Mouse (Mus musculus) CD4-positive, CD25-positive, alpha-beta regulatory T cell, adult 2 months (primary cell): ENCODE data around the gene Ccpg1.

ENCODE experiments used
- DNase-seq: peaks from one replicate; pipeline ENCODE4 v3.0.0-alpha.2; 2012; ENCODE audit warnings: low read depth, low spot score

Ccpg1 gene

DNA sequence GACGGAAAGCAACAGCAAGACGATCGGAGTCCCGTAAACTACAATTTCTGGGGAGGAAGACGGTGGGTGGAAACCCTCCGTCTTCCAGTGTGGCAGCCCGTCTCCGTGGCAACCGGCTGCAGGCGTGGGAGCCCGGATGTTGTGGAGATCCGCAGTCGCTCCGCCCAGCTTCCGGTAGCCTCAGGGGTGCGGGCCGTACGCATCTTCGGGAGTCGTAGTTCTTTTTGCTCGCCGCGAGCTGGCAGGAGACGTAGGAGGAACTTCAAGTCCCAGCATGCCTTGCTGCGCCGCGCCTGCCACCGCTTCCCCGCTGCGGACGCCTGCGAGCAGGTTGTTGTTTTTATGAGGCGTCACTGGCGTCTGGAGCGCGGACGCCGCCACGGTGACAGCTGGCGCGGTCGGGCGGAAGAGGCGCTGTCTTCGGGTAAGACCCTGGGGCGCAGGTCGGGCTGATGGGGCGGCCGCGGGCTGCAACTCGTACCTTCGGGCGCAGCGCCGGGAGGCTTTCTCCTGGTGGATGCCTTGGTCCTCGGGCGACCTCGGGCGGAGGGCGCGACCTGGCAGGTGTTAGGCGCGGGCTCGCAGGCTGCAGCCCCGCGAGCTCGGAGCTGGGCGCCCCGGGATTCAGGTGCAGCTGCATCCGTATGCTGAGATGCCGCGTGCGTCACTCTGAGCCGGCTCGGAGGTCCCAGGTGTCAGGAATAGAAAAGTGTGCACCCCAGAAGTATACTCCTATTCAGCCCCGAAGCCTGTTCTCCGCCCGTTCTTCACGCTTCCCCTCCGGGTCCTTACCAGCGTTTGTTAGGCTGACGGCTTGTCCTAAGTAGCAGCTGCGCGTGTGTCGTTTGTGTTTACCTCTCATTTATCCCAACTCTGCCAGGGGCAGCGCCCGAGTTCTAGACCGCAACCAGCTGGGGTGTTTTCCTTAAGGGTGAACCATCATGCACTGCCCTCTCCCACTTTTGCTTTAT is at the start of gene Ccpg1, which contains the start of gene Ccpg1os:
Gene Ccpg1, plus strand, starts transcription at position 180 of the 971 bp plus-strand sequence.
Gene Ccpg1os, minus strand, starts transcription at position 133 of the 971 bp plus-strand sequence.
- peak; percentile 99 for DNase-seq

DNA sequence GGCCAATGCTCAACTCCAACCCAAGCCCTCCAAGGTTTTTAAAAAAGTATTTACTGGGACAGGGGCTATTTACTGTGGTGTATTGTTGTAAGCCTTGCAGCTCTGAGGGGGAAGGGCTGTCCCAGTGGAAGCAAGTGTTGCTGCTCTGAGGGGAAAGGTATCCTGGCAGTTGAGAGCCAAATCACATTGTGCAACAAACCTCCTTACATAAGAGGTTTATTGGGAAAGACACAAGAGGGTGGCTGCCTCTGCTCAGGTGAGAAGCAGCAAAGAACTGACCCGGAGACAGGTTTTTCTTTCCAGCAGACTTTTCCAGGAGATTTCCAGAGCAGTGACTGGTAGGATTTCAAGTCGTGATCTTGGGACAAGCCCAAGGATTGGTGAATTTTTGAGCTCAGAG is 48.9 kb upstream of the Ccpg1 start:
- DNase-seq, result no peak

DNA sequence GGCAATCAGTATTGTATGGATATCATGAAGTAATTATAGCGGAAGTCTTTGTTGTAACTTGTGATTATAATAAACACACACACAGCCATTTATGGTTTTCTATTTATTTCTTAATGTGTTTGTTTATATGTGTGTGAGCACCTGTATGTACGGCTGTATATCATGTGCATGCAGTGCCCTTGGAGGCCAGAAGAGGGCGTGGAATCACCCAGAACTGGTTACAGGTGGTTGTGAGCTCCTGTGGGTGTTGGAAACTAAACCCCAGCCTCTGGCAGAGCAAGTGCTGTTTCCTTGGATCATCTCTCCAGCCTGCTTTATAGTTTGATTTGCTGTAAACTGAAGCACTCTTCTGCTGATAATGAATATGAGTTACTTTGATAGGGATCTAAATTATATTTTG is 41.8 kb upstream of the Ccpg1 start:
- DNase-seq, result peak; percentile 36

DNA sequence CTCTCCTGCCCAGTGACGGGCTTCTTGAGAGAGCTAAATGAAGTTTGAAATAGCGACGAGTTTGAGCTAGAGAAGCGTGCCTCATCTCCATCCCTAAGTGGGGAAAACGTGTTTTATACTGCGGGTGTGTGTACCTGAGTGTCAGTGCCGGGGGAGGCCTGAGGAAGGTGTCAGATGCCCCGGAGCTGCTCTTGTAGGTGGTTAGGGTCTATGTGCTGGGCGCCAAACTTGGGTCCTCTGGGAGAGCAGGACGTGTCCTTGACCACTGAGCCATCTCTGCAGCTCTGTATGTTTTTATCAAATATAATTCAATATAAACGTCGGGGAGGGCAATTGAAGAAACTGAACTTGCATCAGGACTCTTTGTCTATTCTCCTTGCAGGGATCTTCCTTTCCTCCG is 40.9 kb upstream of the Ccpg1 start:
- no peak for DNase-seq

- DNase-seq, result no peak
Measured at GRCm38 (mm10) chr9:72947010-72947409, 38.2 kb upstream of the Ccpg1 start.

GRCm38 (mm10) chr9:72949572-72949971 is 35.7 kb upstream of the Ccpg1 start:
- no peak for DNase-seq

DNA sequence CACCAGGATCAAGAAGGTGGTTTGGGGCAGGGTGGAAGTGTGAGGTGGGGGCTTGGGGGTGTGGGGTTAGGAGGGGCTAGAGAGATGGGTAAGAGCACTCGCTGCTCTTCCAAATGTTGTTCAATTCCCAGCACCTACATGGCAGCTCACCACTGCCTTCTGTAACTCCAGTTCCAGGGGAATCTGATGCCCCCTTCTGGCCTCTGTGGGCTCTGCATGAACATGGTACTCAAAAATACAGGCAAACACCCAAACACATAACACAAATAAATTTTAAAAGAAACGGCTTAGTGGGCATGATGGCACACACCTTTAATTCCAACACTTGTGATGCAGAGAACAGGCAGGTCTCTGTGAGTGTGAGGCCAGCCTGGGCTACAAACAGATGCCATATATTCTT is 30.5 kb upstream of the Ccpg1 start:
- peak; percentile 57 for DNase-seq

DNA sequence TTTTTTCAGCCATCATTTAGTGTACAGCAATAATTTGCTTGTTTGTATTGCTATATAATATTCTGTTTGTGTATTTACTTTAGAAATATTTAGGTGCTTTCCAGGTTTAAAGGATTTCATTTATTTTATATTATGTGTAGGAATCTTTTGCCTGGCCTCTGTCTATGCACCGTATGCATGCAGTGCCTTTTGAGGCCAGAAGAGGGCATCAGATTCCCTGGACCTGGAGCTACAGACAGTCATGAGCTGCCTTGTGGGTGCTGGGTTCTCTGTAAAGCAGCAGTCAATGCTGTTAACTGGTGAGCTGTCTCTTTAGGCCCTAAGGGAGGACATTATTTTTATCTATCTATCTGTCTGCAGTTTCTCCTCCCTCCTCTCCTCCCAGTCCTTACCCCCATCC is 29.7 kb upstream of the Ccpg1 start:
- peak; percentile 84 for DNase-seq

DNA sequence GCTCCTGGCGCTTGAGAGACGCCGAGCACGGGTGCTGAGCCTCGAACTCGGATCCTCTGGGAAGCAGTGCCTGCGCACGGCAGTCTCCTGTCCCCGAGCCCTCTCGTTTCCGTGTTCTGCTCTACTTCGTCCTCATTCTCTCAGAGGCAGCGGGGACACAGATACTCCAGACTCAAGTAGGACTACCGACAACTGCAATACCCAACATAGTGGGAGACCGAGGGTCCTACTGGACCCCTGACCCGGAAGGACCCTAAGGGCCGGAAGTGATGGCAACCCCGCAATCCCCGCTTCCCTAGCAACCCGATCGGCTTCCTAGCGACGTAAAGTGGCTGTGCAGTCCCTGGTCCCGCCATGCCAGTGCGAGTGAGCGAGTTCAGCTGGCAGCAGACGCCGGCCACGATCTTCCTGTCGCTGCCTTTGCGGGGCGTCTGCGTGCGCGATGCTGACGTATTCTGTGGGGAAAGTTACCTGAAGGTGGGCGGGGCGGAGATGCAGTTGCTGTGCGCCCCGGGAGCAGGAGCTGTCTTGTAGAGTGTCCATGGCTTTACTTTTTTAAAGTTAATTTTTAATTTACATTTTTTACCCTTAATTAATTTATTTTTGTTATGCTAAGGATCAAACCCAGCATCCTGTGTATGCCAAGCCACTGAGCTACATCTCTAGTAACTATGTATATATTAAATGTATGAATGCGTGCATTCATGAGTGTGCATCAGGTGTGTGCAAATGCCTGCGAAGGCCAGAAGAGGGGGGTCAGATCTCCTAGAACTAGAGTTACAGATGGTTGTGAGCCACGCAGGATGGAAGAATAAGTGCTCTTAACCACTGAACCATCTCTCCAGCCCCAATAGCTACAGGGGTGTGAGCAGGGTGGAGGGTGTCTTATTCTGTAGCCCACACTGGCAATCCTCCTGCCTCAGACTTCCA is 26.4 kb upstream of the Ccpg1 start, which contains the start of the genes Dyx1c1 and Gm44503:
Gene Dyx1c1, plus strand, starts transcription at position 265 of the 930 bp plus-strand sequence.
Gene Gm44503, plus strand, starts transcription at position 332 of the 930 bp plus-strand sequence.
- peak; percentile 95 for DNase-seq

- peak; percentile 49 for DNase-seq
Measured at GRCm38 (mm10) chr9:72961346-72961745, 23.9 kb upstream of the Ccpg1 start.

- DNase-seq, result peak; percentile 84
Measured at GRCm38 (mm10) chr9:72961959-72962358, 23.3 kb upstream of the Ccpg1 start.

DNA sequence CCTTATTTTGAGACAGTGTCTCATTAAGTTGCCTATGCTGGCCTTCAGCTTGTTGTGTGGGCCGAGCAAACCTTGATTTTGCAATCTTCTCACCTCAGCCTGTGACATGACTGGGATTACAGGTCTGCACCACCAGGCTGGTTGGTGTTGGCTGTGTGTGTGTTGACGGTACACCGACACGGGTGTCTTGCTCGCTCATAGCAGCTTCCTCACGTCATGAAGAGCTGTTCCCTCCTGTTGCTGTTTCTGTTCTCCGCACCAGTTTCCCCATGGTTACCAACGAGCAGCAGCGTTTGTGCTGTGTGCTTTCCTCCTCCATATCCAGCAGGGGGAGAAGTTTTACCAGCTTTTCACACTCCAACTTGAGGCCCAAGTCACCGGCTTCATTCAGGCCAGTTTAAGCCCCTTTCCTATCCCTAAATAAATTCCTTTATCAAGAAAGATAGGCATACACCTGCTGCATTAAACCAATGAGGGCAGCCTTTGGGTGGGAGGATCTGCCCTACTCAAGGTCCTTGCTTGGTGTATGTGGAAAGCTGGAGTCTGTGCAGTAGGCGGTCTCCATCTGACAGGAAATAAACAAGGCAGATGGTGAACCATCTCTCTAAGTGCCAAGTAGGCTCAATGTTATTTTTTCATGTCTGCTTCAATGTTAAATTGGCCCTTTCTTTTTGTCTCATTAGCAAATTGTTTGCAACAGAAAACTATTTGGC is 16.7 kb upstream of the Ccpg1 start:
- peak; percentile 89 for DNase-seq

DNA sequence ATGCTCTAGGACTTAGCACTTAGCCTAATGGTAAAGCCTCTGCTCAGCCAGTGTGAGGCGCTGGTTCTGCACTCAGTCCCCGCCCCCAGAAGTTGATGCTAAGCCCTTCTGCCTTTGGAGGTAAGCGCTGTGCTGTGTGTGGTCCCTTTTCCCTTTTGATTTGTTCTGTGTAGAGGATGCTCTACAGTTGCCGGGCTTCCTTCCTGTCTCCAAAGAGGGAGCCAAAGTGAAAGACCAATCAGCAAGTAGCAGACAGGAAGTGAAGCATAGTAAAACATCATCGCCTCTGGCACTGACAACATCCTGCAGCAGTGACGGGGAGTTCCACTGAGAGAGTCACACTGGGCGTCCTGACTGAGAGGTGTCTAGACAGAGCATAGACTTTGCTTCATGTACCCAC is 15.4 kb upstream of the Ccpg1 start:
- DNase-seq, result peak; percentile 92

DNA sequence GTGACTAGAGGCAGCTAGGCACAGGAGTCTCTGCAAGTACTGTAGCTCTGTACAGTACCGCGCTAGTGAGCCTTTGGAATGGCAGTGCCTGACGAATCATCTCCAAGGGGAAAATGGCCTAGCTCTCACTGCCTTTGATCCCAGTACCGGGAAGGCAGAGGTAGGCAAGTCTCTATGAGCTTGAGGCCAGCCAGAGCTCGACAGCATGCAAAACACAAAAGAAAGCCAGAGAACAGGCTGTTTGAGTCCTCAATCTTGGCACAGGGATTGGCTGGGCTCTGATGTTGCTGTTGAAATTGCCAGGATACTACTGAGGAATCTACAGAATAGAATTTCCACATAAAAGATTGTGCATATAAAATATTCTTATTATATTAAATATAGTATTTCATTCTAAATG is 12.8 kb upstream of the Ccpg1 start:
- DNase-seq, result no peak

GRCm38 (mm10) chr9:72972984-72973383 is 12.2 kb upstream of the Ccpg1 start:
- no peak for DNase-seq

DNA sequence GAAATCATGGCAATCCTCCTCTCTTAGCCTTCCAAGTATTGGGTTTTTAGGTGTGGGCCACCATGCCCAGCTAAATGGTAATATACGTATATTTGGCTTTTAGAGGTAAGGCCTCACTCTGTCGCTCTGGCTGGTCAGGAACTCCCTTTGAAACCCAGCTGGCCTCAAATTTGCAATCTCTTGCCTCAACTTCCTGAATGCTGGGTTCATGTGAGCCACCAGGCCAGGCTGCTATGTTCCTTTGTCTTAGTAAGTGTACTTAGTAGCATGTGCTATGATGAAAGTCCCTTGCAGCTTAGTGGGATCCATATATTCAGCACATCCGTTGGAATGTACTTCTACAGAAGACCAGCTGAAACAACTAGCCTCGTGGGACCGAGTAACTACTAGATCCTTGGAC is 10.5 kb upstream of the Ccpg1 start:
- no peak for DNase-seq

DNA sequence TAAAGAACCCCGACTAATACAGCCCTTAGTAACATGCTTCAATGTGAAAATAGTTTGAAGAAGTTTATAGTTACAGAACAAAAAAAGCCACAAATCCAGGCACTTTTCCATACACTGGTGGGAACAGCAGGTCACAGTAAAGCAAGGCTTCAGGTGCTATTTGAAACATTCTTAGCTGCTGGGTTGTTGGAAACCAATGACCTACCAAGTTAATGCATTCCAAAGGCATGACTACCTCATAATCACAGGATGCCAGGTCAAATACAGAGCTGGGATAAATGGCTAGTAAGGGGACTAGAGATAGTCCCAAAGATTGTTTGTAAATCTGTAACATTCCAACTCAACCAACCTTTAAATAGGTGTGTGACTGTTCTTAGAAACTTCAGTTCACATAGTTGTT is 10.0 kb upstream of the Ccpg1 start:
- no peak for DNase-seq

DNA sequence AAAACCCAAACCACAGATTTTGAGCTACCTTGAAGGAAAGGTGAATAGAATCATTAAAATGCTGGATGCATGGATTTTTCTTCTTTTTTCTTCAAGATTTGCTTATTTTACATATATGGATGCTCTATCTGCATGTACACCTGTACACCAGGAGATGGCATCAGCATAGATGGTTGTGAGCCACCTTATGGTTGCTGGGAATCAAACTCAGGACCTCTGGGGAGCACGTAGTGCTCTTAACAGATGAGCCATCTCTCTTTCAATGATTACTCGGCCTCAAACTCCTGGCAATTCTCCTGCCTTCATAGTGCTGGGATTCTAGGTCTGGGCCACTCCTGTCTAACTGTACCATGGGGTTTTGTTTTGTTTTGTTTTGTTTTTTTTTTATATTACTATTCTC is 2.2 kb upstream of the Ccpg1 start:
- DNase-seq, result peak; percentile 53

DNA sequence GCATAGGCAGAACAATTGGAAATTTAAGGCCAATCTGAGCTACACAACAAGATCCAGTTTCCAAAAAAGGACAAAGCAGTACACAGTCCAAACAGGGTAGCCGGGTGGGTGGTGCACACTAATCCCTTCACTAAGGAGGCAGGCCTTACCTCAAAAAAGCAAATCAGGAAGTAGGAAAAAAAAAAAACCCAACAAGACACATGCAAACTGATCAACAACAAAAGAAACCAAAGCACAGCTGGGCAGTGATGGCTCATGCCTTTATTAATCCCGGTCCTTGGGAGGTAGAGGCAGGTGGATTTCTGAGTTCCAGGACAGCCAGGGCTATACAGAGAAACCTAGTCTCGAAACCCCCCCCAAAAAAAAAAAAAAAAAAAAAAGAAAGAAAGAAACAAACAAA is 2.5 kb downstream of the Ccpg1 start:
- DNase-seq, result no peak

- DNase-seq, result no peak
Measured at GRCm38 (mm10) chr9:72988706-72989105, 3.5 kb downstream of the Ccpg1 start.

DNA sequence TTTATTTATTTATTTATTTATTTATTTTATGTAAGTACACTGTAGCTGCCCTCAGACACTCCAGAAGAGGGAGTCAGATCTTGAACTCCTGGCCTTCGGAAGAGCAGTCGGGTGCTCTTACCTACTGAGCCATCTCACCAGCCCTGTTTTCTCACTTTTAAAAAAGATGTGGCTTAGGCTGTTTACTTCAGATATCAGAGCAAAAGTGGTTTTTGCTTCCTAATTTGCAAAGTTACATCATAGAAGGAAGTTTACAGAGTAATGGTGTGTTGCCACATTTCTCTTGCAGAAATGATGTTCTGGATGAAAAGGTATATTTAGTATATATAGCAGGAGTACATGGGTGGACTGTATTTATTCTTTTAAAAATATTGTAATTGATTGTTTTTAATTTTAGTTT is 6.2 kb downstream of the Ccpg1 start:
- no peak for DNase-seq
